Mouse (Mus musculus) limb, embryonic 14.5 days (tissue): ENCODE measurements at regions not wholly inside any gene's neighbourhood (a gene's known extent, or its start where the extent isn't known, plus 50 kb on each side); places are given as distances from the start of the nearest gene placed in this dataset.

Experiments
- ATAC-seq: fragments of 200-750 bp; cut with Nextera tagmentation; 2 replicates; pipeline ENCODE4 v1.8.0; 2017; ENCODE audit warnings: low read depth, moderate number of reproducible peaks, moderate TSS enrichment; ENCODE audit not compliant: low FRiP score
- DNase-seq: peaks from one replicate; pipeline ENCODE4 v3.0.0-alpha.2; 2015; ENCODE audit warnings: low spot score
- H3K27ac ChIP-seq: fragments of 300-500 bp; sonication (generic); replicated peaks from 2 replicates; pipeline ENCODE4 v1.5.1; 2014; ENCODE audit warnings: low read depth, mild to moderate bottlenecking, low read length, moderate library complexity, mixed read lengths
- H3K27me3 ChIP-seq: fragments of 300-500 bp; sonication (generic); 2 replicates; pipeline ENCODE4 v1.6.1; 2014; ENCODE audit warnings: low read length, mixed read lengths; ENCODE audit not compliant: control insufficient read depth, insufficient read depth
- H3K36me3 ChIP-seq: fragments of 300-500 bp; sonication (generic); 2 replicates; pipeline ENCODE4 v1.6.1; 2014; ENCODE audit warnings: mild to moderate bottlenecking, low read length, moderate library complexity, mixed read lengths; ENCODE audit not compliant: control insufficient read depth, insufficient read depth
- H3K4me1 ChIP-seq: fragments of 300-500 bp; sonication (generic); 2 replicates; pipeline ENCODE4 v1.6.1; 2014; ENCODE audit warnings: antibody characterized with exemption, low read length, mixed read lengths; ENCODE audit not compliant: control insufficient read depth, insufficient read depth
- H3K4me2 ChIP-seq: fragments of 300-500 bp; sonication (generic); replicated peaks from 2 replicates; pipeline ENCODE4 v1.6.1; 2014; ENCODE audit warnings: low read depth, mild to moderate bottlenecking, low read length, moderate library complexity; ENCODE audit not compliant: severe bottlenecking
- H3K4me3 ChIP-seq: fragments of 300-500 bp; sonication (generic); replicated peaks from 2 replicates; pipeline ENCODE4 v1.5.1; 2014; ENCODE audit warnings: low read length
- H3K9ac ChIP-seq: fragments of 300-500 bp; sonication (generic); 2 replicates; pipeline ENCODE4 v1.6.1; 2014; ENCODE audit warnings: mild to moderate bottlenecking, low read depth, low read length, moderate library complexity; ENCODE audit not compliant: severe bottlenecking
- H3K9me3 ChIP-seq: fragments of 300-500 bp; sonication (generic); 2 replicates; pipeline ENCODE4 v1.6.1; 2016; ENCODE audit warnings: low read length; ENCODE audit not compliant: control insufficient read depth
- POLR2A ChIP-seq: fragments of 200-500 bp; IDR thresholded peaks from 2 replicates; pipeline ENCODE4 v1.8.0; 2012; ENCODE audit warnings: inconsistent platforms, mild to moderate bottlenecking, moderate library complexity, borderline replicate concordance; ENCODE audit not compliant: insufficient read depth, insufficient read length; ENCODE audit errors: extremely low read depth
- WGBS: fragments of 180-500 bp; shearing (Covaris S2); extraction: QIAGEN DNeasy Blood & Tissue Kit; methylation state at CpG from one replicate; pipeline ENCODE4 v1.1.7; 2014; 5-methylcytosine and 5-hydroxymethylcytosine counted together

DNA sequence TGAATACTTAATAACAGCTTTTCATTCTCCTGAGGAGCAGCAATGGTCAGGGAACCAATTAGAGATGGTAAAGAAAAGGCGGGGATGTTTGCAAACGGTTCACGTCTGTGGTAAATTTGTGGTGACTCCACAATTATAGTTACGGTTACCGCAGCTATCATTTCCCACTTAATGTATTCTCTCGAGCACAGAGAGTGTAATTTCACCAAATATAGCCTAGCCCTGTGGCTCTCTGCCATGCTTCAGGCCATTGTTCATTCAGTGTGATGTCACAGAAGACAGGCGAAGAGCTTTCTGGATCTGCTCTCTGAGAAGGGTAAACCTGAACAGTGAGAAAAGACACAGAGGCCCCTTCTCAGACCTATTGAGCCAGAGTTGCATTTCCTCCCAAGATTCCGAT, 296.9 kb downstream of the Dok5 start:
- Histone ChIP-seq H3K27ac (no peak overlapping the region), H3K4me1 (no peaks in the 10 kb centered on the region), H3K27me3 (no peaks in the 10 kb centered on the region), H3K36me3 (no peaks in the 10 kb centered on the region), H3K9ac (no peak overlapping the region), H3K4me3 (no peak overlapping the region), H3K4me2 (no peak overlapping the region), H3K9me3 (no peaks in the 10 kb centered on the region)
- WGBS: 74% methylated on average over 8 of the region's 8 CpGs
- no peak for ATAC-seq
- no peak for DNase-seq
- TF ChIP-seq POLR2A: no peak
